Mouse (Mus musculus): Measurements from ENCODE around the gene Snrpc. TPM values are rescaled to one million over a fixed set of nuclear protein-coding genes. Genes with fewer than 3 reads are reported as not detected.

Snrpc gene
- polyA plus RNA-seq (2017; shearing (Covaris generic)): 100 to 1,000 TPM; 165 to 185 TPM

GRCm38 (mm10) chr17:27837850-27838249, at the start of gene Snrpc:
Gene Snrpc (plus strand): TSS chr17:27838150.

GRCm38 (mm10) chr17:27820568-27821406, 17.2 kb upstream of the Snrpc start, which contains the start of gene D17Wsu92e:
Gene D17Wsu92e (minus strand): TSS chr17:27820648.

GRCm38 (mm10) chr17:27856265-27856797, 18.4 kb downstream of the Snrpc start, which contains the start of gene Uhrf1bp1:
Gene Uhrf1bp1 (plus strand): TSS chr17:27856441.

Other genes starting within 250 kb of the Snrpc start
- gene Nudt3, start 214.7 kb upstream of the Snrpc start, polyA plus RNA-seq (2017; shearing (Covaris generic)): 10 to 100 TPM; 76.6 to 97.6 TPM
- gene RPS10-NUDT3, start 202.9 kb upstream of the Snrpc start, polyA plus RNA-seq (2017; shearing (Covaris generic)): not detected
- 100 to 1,000 TPM; 914 to 952 TPM for gene Rps10, start 201.5 kb upstream of the Snrpc start, polyA plus RNA-seq (2017; shearing (Covaris generic))
- 10 to 100 TPM; 59.2 to 67.8 TPM for gene Pacsin1, start 182.6 kb upstream of the Snrpc start, polyA plus RNA-seq (2017; shearing (Covaris generic))
- 1 to 10 TPM in 1 of 2 experiments, under 1 TPM in 1; 0.57 to 2.9 TPM for gene Spdef, start 109.2 kb upstream of the Snrpc start, polyA plus RNA-seq (2017; shearing (Covaris generic))
- gene D17Wsu92e, start 17.5 kb upstream of the Snrpc start, polyA plus RNA-seq (2017; shearing (Covaris generic)): 10 to 100 TPM; 19.5 to 35.5 TPM
- 1 to 10 TPM; 2.6 to 3.0 TPM for gene Uhrf1bp1, start 18.3 kb downstream of the Snrpc start, polyA plus RNA-seq (2017; shearing (Covaris generic))
- 10 to 100 TPM; 12.4 to 13.4 TPM for gene Anks1, start 71.2 kb downstream of the Snrpc start, polyA plus RNA-seq (2017; shearing (Covaris generic))
- gene Taf11, start 71.7 kb downstream of the Snrpc start, polyA plus RNA-seq (2017; shearing (Covaris generic)): 10 to 100 TPM; 45.6 to 47.7 TPM
- 1 to 10 TPM in 1 of 2 experiments, under 1 TPM in 1; 0.60 to 2.5 TPM for gene Tcp11, start 242.5 kb downstream of the Snrpc start, polyA plus RNA-seq (2017; shearing (Covaris generic))